Mouse (Mus musculus) heart, adult 11 months (tissue): ENCODE measurements around the gene Edem3.
"Not testable (repeated sequence)": the region's sequence is repeated elsewhere in the genome, so short reads cannot be mapped to it uniquely, and the experiment has no call there.

Source experiments
- DNase-seq: peaks from one replicate; pipeline ENCODE4 v3.0.0; 2022

The Edem3 gene

GRCm38 (mm10) chr1:151752946-151753345, 2.2 kb upstream of the Edem3 start:
- DNase-seq = no peak

- no peak for DNase-seq
Measured at GRCm38 (mm10) chr1:151753374-151753929, 1.7 kb upstream of the Edem3 start.

DNA sequence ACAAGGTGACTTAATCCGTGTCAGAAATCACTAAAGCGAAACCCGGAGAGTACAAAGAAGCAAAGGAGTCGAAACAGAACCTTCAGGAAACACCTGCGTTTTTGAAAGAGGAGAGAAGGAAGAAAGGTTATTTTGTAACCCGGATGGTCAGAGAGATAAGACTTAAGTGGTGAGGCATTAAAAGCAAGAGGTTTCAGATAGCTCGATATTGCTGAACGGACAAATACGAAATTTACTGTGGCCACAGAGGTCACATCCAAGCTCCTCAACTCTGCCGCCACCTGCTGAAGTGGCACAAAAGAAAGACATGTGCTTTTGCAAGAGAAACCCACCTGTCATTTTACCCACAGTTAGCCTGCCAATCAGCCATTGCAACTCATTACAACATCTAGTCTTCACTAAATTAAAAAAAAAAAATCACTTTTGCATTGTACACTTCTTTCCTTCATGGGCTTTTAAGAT, 1.1 kb upstream of the Edem3 start:
- no peak for DNase-seq

GRCm38 (mm10) chr1:151755660-151756424, 671 bp downstream of the Edem3 start:
- no peak for DNase-seq

DNA sequence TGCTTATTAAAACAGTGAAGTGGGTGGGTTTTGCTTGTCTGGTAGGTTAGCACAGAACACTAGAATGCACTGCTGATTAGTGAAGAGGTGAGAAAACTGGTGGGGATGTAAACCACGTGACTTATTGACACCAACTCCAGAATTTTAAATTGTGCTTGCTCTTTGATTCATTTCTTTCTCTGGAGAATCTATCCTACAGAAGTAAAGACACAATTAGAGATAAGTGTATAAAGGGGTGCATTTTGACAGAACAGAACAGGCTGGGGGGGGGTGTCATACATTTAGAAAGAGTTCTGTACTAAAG, 1.2 kb downstream of the Edem3 start:
- DNase-seq = no peak

- DNase-seq = peak; percentile 74
Measured at GRCm38 (mm10) chr1:151758301-151758700, 3.1 kb downstream of the Edem3 start.

DNA sequence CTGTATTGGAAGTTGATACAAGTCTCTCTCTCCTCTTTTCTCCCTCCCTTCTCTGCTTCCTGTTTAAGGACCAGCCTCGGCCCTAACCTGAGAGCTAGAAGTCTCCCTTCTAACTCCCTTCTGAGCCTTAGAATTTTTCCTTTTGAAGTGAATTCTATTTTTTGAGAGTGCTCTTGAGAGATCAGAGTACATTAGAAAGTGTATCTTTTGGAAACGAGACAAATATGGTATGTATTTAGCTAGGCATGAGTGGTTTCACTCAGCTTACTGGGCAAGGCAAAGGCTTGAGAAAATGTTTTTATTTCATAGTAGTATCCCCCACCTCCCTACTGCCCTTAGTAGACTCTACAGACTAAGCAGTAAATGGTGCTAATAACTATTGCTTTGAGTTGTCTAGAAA, 3.8 kb downstream of the Edem3 start:
- DNase-seq = peak; percentile 13

- no peak for DNase-seq
Measured at GRCm38 (mm10) chr1:151764236-151764635, 9.1 kb downstream of the Edem3 start.

- peak; percentile 27 for DNase-seq
Measured at GRCm38 (mm10) chr1:151766166-151766565, 11.0 kb downstream of the Edem3 start.

DNA sequence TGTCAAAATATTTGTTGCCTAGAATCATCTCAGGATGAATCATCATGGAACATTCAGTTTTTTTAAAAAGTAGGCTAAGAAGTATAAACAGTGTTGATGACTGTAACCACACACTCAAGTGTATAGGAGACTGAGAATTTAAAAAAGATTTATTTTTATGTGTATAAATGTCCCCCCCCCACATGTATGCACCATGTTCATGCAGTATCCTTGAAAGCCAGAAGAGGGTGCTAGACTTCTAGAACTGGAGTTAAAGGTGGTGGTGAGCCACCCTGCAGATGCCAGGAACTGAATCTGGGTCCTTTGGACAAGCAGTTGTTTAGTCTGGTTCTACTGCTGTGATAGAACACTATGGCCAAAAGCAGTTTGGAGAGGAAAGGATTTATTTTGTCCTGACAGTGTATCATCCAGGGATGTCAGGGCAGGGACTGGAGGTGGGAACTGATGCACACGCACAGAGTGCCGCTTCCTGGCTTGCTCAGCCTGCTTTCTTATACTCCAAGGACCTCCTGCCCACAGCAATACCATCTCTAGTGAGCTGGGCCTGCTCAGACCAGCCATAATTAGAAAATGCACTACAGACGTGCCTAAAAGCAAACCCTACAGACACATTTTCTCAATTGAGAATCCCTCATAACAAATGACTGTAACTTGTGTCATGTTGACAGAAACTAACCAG, 11.9 kb downstream of the Edem3 start:
- peak; percentile 72 for DNase-seq

DNA sequence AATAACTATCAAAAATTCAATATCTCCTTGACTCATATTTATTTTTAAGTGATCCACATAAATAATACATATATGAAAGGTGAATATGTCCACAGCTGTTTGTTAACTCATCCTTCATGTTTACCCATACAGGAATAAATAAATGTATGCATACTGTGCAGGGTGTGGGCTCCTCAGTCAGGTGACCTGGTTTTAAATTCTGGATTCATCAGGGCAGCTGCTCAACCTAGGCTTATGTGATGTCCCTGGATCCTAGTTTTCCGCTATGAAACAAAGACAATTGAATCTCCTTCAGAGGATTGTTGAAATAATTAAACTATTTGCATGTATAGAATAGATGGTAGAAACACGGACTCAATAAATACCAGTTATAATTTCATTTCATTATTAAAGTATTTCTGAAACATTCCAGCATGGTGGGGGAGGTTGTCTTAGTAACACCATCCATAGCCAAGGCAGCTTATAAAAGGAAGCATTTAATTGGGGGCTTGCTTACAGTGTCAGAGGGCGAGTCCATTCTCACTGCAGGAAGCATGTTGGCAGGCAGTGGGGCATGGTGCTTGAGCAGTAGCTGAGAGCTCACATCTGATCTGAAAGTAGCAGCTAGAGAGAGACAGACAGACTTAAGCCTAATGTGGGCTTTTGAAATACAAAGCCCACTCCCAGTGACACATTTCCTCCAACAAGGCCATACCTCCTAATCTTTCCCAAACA, 14.2 kb downstream of the Edem3 start:
- peak; percentile 31 for DNase-seq

DNA sequence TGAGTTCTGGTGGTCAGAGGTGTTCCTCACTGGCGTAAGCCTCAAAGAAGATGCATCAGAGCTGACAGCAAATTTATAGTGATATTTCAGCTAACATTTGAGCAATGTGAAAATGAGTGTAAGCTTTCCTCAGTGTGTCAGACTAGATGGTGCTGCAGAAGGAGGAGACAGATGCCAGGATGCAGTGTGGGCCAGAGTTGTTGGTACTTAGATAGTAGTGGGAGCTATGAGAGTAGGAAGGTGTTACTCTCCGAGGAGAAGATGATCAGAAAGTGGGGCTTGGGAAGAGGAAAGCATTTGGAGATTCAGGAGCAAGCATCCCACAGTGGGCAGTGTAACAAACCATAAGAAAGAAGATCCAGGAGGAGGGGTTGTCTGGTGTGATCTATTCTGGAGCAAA, 22.4 kb downstream of the Edem3 start:
- peak; percentile 55 for DNase-seq

- peak; percentile 30 for DNase-seq
Measured at GRCm38 (mm10) chr1:151778592-151778991, 23.4 kb downstream of the Edem3 start.

GRCm38 (mm10) chr1:151779306-151779705, 24.1 kb downstream of the Edem3 start:
- DNase-seq = no peak

DNA sequence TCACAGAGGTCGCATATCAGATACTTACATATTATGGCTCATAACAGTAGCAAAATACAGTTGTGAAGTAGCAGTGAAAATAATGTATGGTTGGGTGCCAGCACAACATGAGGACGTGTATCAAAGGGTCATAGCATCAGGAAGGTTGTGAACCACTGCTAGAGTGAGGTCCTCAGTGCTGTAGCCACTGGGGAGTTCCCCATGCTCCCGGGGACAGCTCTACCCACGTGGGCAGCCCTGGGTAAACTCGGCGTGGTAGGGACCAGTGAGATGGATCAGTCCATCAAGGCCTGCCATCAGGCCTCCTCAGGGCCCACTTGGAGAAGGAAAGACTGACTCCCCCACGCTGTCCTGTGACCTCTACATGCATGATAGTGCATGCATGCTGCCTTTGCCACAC, 26.3 kb downstream of the Edem3 start:
- peak; percentile 77 for DNase-seq

- DNase-seq = no peak
Measured at GRCm38 (mm10) chr1:151783403-151783802, 28.2 kb downstream of the Edem3 start.

DNA sequence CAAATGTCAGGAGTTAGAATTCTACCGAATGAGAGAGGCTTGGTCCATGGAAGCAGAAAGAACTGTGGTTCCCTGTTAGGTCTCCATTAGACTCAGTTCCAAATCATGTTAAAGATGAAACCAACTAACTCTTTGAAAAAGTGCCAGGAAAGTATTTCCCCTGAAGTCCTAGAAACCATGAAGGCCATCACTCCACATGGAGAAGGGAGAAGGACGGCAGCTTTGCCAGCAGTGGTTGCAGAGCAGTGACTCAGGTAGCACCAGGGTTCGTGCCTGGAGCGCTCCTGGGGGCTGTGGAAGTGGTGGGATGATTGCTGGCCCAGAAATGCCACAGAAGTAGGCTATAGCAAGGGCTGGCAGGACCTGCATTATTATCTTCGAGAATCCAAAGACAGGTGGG, 31.2 kb downstream of the Edem3 start:
- peak; percentile 56 for DNase-seq

- DNase-seq = peak; percentile 35
Measured at GRCm38 (mm10) chr1:151789136-151789535, 34.0 kb downstream of the Edem3 start.

GRCm38 (mm10) chr1:151792076-151792475, 36.9 kb downstream of the Edem3 start:
- DNase-seq = peak; percentile 52

GRCm38 (mm10) chr1:151802795-151803194, 47.6 kb downstream of the Edem3 start:
- DNase-seq = not testable (repeated sequence)

DNA sequence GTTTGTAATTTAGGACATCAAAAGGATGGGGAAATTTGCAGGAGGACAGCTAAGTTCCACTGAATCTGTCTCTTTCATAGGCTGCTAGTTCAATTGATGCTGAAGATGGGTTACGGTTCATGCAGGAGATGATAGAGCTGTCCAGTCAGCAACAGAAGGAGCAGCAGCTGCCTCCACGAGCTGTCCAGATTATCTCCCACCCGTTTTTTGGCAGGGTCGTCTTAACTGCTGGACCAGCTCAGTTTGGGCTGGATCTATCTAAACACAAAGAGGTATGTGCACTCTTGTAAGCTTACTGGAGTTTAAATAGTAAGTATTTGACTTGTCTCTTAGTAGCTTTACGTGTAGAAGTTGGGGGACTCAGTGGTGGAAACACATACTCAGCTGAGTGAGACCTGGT, 52.1 kb downstream of the Edem3 start:
- DNase-seq = no peak

- DNase-seq = no peak
Measured at GRCm38 (mm10) chr1:151810628-151811421, 55.7 kb downstream of the Edem3 start.

DNA sequence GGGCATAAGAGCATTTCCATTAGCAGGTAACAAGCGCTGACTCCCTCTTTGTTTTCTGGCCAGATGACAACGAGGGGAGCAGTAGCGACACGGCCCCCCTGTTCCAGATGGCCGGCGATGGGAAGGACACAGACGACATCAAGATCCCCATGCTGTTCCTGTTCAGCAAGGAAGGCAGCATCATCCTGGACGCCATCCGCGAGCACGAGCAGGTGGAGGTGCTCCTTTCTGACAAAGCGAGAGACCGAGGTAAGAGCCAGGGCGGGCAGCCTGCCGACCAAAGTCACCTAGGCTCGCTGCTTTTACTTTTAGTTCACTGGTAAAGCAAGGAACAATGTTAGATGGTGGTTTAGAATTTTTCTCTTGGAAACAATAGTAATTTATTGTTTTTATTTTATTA, 56.3 kb downstream of the Edem3 start:
- peak; percentile 81 for DNase-seq
